Mouse (Mus musculus) right cerebral cortex, postnatal 10 days (tissue): Measurements from ENCODE around the gene Dnaic2.

ENCODE experiments used
- DNase-seq, 2 experiments: peaks; one replicate each; pipeline ENCODE4 v3.0.0; 2021; ENCODE audit warnings: low spot score in 2 of 2

Dnaic2 gene

GRCm38 (mm10) chr11:114747564-114748138, 20.4 kb downstream of the Dnaic2 start:
- no peak for DNase-seq

DNA sequence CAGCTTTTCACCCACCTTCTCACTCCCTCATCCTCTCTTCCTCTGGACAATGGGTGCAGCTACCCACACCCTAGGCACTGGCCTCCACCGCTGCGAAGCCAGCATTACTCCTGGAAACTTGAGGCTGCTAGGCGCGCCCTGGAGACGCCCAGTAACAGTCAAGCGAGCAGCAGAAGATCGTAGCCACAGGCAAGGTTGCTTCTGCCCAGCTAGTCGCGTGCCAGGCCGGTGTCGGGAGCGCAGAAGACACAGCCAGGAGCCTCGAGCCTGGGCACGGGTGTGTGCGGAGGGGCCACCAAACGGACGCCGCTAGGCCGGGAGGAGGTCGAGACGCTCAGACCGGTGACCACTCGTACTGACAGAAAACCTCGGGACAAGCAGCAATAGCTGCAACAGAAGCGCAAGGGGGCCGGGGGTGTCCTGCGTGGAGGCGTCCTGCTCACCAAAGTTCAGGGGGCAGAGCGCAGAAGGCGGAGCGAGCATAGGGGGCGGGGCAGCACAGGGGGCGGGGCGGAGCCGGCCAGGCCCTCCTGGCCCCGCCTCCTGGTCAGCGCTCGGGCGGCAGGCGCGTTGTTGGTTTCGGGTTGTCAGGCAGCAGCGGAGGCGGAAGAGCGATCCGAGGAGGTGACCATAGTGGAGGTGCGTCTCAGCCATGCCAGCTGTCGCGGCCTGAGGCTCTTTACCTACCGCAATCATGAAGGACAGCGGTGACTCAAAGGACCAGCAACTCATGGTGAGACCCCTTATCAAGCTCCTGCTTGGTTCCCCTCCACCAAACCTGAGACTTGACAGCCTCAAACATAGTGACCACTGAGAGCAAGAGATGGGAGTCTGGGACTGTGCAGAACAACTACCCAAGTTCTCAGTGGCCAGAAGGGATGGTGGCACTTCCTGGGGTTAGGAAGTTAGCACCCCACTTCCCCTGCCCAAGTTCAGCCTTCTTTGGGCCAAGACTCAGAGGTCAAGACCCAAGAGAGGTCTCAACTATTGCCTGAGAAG, 37.9 kb downstream of the Dnaic2 start, which contains the start of gene Kif19a:
Gene Kif19a (plus strand): TSS at position 569 of the 999 bp plus-strand sequence.
- peak in 1 of 2 experiments; percentile 54 for DNase-seq

GRCm38 (mm10) chr11:114769911-114770310, 42.7 kb downstream of the Dnaic2 start:
- DNase-seq: peak in 1 of 2 experiments; percentile 44

- DNase-seq: no peak
Measured at GRCm38 (mm10) chr11:114771896-114772295, 44.7 kb downstream of the Dnaic2 start.

GRCm38 (mm10) chr11:114780076-114780475, 52.9 kb downstream of the Dnaic2 start:
- no peak for DNase-seq

GRCm38 (mm10) chr11:114785892-114786291, 58.7 kb downstream of the Dnaic2 start:
- DNase-seq: no peak

GRCm38 (mm10) chr11:114786326-114786725, 59.1 kb downstream of the Dnaic2 start:
- DNase-seq: peak; percentile 72 to 73

DNA sequence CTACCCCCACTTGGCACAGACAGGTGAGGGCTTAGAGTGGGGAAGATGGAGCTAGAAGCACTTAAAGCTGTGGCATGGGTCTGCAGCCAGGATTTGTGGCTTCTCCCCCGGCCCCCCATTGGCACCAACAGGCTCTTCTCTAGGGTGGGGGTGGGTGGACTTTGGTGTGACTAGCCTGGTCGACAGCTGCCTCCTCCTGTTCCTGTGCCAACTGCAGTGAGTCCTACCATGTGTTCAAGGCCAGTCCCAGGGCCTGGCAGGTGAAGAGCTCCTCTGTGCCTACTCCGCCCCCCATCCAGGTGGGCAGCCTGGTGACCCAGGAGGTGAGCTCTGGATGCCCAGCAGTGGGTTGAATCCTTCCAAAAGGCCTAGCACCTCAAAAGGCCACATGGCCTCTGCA, 60.4 kb downstream of the Dnaic2 start:
- no peak for DNase-seq

GRCm38 (mm10) chr11:114789061-114789714, 62.0 kb downstream of the Dnaic2 start:
- peak; percentile 80 to 89 for DNase-seq

- no peak for DNase-seq
Measured at GRCm38 (mm10) chr11:114789716-114790115, 62.5 kb downstream of the Dnaic2 start.

- no peak for DNase-seq
Measured at GRCm38 (mm10) chr11:114790171-114790570, 63.0 kb downstream of the Dnaic2 start.

DNA sequence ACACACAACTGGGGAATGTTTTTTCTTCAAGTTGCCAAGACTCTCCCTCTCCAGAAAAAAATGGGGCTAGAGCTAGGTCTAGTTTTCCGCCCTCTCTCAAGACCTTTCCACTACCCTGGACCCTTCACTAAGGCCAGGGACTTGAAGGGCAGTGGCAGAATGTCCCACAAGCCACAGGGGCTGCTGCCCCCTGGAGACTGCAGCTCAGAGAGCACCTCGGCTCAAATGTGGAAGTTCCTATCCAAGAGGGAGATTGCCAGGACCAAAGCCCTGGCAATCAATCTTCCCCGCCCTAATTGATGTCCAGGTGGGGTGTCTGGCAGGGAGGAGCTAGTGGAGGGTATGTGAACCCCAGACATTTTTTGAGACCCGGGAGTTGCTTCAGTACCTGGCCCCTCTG, 63.6 kb downstream of the Dnaic2 start:
- DNase-seq: no peak

DNA sequence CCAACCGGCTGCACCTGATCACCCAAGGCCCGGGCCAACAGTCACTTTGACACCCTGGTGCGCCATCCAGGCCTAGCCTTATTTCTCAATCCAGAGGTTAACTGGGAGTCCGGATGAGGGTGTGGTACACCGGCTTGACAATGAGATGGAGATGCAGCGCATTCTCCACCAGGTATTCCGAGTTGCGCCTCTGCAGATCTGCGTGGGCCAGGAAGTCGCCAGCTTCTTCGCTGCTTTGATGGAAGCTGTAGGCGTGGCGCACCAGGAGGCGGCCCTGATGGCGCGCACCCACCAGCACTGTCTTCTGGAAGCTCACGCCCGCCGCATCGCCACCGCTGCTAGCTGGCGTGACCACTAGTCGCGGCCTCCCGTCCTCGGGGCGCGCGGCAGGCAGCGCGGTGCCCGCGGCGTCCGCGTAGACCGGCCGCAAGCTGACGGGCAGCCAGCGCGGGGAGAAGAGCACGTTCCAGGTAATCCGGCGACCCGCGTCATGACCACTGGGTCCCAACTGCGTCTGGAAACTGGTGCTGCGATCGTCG, 64.2 kb downstream of the Dnaic2 start:
- peak in 1 of 2 experiments; percentile 58 for DNase-seq

GRCm38 (mm10) chr11:114791891-114792411, 64.7 kb downstream of the Dnaic2 start:
- peak; percentile 72 for DNase-seq

DNA sequence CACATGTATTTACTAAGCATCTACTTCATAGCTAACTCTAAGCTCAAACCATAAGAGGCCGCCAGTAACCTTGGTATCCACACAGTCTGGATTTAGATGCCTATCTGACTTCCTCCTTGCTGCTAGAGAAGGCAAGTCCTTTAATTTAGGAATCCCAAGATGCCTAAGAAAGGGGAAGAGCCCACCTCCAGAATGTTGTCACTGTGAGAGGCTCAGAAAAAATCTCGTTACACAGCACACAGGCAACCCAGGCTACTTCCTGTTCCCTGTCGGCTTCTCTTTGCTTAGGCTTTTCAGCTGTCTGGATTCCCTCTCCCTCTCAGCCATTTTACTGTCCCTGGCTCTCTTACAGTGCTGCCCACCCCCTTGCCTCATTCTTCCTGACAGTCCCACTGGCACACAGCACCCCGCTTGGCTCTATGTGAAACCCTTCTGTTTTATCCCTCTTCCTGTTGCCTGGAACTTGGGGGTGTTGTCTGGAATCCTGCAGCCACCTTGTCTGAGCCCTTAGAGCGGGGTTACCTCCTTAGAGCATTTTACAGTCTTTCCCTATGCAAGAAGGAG, 65.8 kb downstream of the Dnaic2 start:
- DNase-seq: peak; percentile 71 to 78

GRCm38 (mm10) chr11:114793868-114794545, 66.8 kb downstream of the Dnaic2 start:
- peak in 1 of 2 experiments; percentile 62 for DNase-seq

DNA sequence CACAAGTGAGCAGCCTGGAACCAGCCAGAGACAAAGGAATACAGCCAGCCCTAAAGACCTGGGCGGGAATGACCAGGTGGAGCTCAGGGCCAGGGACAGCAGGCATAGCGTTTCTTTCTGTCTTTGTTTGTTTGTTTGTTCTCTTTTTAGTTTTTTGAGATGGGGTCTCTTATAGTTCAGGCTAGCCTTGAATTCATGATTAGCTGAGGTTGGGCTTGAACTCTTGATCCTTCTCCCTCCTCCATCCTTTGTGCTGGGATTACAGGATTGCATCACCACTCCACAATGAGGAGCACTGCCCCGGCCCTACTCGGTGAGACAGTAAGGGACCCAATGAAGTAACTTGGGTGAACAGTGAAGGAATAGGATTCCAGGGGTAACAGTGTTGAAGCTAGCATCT, 67.5 kb downstream of the Dnaic2 start:
- no peak for DNase-seq

GRCm38 (mm10) chr11:114795231-114795746, 68.1 kb downstream of the Dnaic2 start:
- peak; percentile 96 to 98 for DNase-seq

DNA sequence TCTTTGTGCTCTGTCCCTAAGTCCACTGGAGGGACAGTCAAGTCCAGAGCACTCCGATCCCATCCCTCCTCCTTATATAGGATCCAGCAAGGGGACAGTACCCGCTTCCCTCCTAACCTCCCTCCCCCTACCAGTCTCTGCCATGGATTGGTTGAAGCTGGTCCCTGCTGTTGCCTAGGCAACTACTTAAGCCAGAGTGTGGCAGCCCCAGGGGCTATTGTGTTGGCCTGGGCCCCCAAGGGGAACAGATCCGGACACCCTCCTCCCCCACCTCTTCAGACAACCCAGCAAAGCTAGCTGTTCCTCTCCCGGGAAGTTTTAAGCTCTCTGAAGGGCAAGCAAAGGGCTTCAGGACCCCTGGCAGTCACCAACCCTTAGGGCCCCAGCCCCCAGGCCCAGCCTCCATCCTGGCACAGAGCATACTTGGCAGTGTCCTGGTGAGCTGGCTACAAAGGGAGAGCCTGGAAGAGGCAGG, 68.7 kb downstream of the Dnaic2 start, which contains the start of gene Btbd17:
Gene Btbd17 (minus strand): TSS at position 98 of the 475 bp plus-strand sequence.
- DNase-seq: peak; percentile 85 to 89

- DNase-seq: no peak
Measured at GRCm38 (mm10) chr11:114797176-114797575, 70.0 kb downstream of the Dnaic2 start.
